ENCODE assay signal across 10 mouse cellular contexts in genomic region chr15:12367306-12368080, GRCm38 (mm10). TPM values are rescaled to one million over a fixed set of nuclear protein-coding genes. Genes with fewer than 3 reads are reported as not detected.
A peak's percentile ranks its signal among the peaks of the same experiment; 100 is the strongest.
DNase-seq lines count a peak whose midpoint lies in the region; ATAC-seq and TF ChIP-seq lines count a peak whose summit lies in the region.
"Had no signal": no experiment of that assay in that cellular context is flagged by ENCODE, and none has a peak within 500 bp of the region (broad histone marks: within the 10 kb centered on the region; RNA-seq: fewer than 3 reads in every experiment).

No protein-coding gene starts in this region.

- no peaks in the 10 kb centered on the region for H3K27me3 ChIP-seq in heart, embryonic 14.5 days (ENCODE audit: control insufficient read depth, insufficient read depth, low read length)
- H3K27me3 ChIP-seq in liver, embryonic 14.5 days (ENCODE audit: control insufficient read depth, insufficient read depth, low read length): no peaks in the 10 kb centered on the region
- peaks cover 7% of the 10 kb centered on the region; the same call in 1 of the 2 replicates for H3K27me3 ChIP-seq in forebrain, embryonic 12.5 days

- peak; percentile 80 for TF ChIP-seq EP300 in liver, embryonic 14.5 days (IDR thresholded peaks at IDR 0.05; ENCODE audit: low read depth)

- 0 out of 2 replicates have a peak overlapping the region, but pooled peaks have one; percentile 11 for H3K9ac ChIP-seq in heart, embryonic 14.5 days (ENCODE audit: low read length)
- peak overlapping the region; percentile 38 for H3K9ac ChIP-seq in liver, embryonic 14.5 days (replicated peaks)
- no peak overlapping the region for H3K9ac ChIP-seq in forebrain, embryonic 12.5 days
- H3K9ac ChIP-seq: midbrain, embryonic 15.5 days had no signal

- peak overlapping the region; percentile 37 for H3K4me2 ChIP-seq in heart, embryonic 14.5 days (ENCODE audit: low read length)
- H3K4me2 ChIP-seq in liver, embryonic 14.5 days (ENCODE audit: low read depth): peak overlapping the region; percentile 61
- H3K4me2 ChIP-seq in forebrain, embryonic 12.5 days: no peak overlapping the region
- H3K4me2 ChIP-seq: midbrain, embryonic 15.5 days had no signal

- H3K4me3 ChIP-seq in layer of hippocampus, adult 2 months: no peak overlapping the region
- no peak overlapping the region for H3K4me3 ChIP-seq in heart, embryonic 14.5 days (ENCODE audit: control insufficient read depth in 1 of 2, insufficient read depth in 1 of 2, low read depth in 1 of 2, low read length in 2 of 2)
- peak overlapping the region; percentile 20 to 28; a peak in 3 of 4 replicates for H3K4me3 ChIP-seq in liver, embryonic 14.5 days (ENCODE audit: insufficient read depth in 1 of 2, low read depth in 2 of 2, low read length in 2 of 2)
- no peak overlapping the region for H3K4me3 ChIP-seq in left cerebral cortex, adult 2 months
- H3K4me3 ChIP-seq in forebrain, embryonic 12.5 days (replicated peaks): no peak overlapping the region
- H3K4me3 ChIP-seq: midbrain, embryonic 15.5 days had no signal

- ATAC-seq in heart, embryonic 14.5 days (ENCODE audit: insufficient number of reproducible peaks, insufficient read depth, low FRiP score, low read depth): peak; percentile 81
- peak; percentile 90 for ATAC-seq in liver, embryonic 14.5 days (ENCODE audit: insufficient read depth)
- no peak for ATAC-seq in forebrain, embryonic 12.5 days (ENCODE audit: low FRiP score)
- ATAC-seq: forebrain, embryonic 16.5 days; midbrain, embryonic 15.5 days had no signal

- H3K4me1 ChIP-seq in heart, embryonic 14.5 days (ENCODE audit: control insufficient read depth in 2 of 2, insufficient read depth in 2 of 2, low read length in 2 of 2): peaks cover 15 to 16% of the 10 kb centered on the region in 2 experiments
- H3K4me1 ChIP-seq in liver, embryonic 14.5 days (replicated peaks; ENCODE audit: control insufficient read depth in 2 of 2, insufficient read depth in 2 of 2, low read length in 1 of 2): peaks cover 20 to 29% of the 10 kb centered on the region in 2 experiments
- peaks cover 25% of the 10 kb centered on the region for H3K4me1 ChIP-seq in forebrain, embryonic 12.5 days

- 11% methylated on average over 13 of the region's 13 CpGs for WGBS in heart, embryonic 14.5 days
- 11% methylated on average over 13 of the region's 13 CpGs for WGBS in liver, embryonic 14.5 days (ENCODE audit: insufficient replicate concordance)
- 55% methylated on average over 13 of the region's 13 CpGs for WGBS in forebrain, embryonic 12.5 days

- peaks cover 7% of the 10 kb centered on the region for H3K36me3 ChIP-seq in heart, embryonic 14.5 days (ENCODE audit: control insufficient read depth, insufficient read depth, low read length)
- no peaks in the 10 kb centered on the region for H3K36me3 ChIP-seq in liver, embryonic 14.5 days (replicated peaks; ENCODE audit: control insufficient read depth, insufficient read depth, low read depth)
- H3K36me3 ChIP-seq in forebrain, embryonic 12.5 days (replicated peaks): no peaks in the 10 kb centered on the region
- H3K36me3 ChIP-seq: midbrain, embryonic 15.5 days had no signal

- H3K27ac ChIP-seq in layer of hippocampus, adult 2 months: peak overlapping the region; percentile 93; the same call in 1 of the 2 replicates
- H3K27ac ChIP-seq in heart, embryonic 14.5 days (replicated peaks in 1 of 2; ENCODE audit: control insufficient read depth in 1 of 2, insufficient read depth in 1 of 2, low read depth in 2 of 2, low read length in 2 of 2): peak overlapping the region; percentile 41 to 77
- H3K27ac ChIP-seq in liver, embryonic 14.5 days: peak overlapping the region; percentile 49
- H3K27ac ChIP-seq in left cerebral cortex, adult 2 months: no peak overlapping the region
- H3K27ac ChIP-seq in forebrain, embryonic 12.5 days: no peak overlapping the region

- H3K9me3 ChIP-seq in heart, embryonic 14.5 days (ENCODE audit: control insufficient read depth, low read length): no peaks in the 10 kb centered on the region
- no peaks in the 10 kb centered on the region for H3K9me3 ChIP-seq in liver, embryonic 14.5 days (ENCODE audit: control insufficient read depth, low read length)
- H3K9me3 ChIP-seq in forebrain, embryonic 12.5 days: no peaks in the 10 kb centered on the region
- H3K9me3 ChIP-seq: midbrain, embryonic 15.5 days had no signal

- intact Hi-C loops in left cerebral cortex, adult 2 months (cut with DNase I): loop anchor here (10.0 kb wide), 2 partner anchors 367 to 393 kb away; partner anchors contain the start of gene Pdzd2

- no peak for TF ChIP-seq CTCF in layer of hippocampus, adult 2 months (conservative IDR thresholded peaks at IDR 0.05)
- TF ChIP-seq CTCF in liver, embryonic 14.5 days (IDR thresholded peaks at IDR 0.05; ENCODE audit: low read depth): 0 out of 2 replicates have a peak, but pooled peaks have one; percentile 6
- TF ChIP-seq CTCF in left cerebral cortex, adult 2 months (IDR thresholded peaks at IDR 0.05): no peak

- no peak for DNase-seq in layer of hippocampus, adult 2 months (ENCODE audit: low spot score in 2 of 2)
- DNase-seq in layer of hippocampus, adult 8-10 months (ENCODE audit: low spot score in 2 of 2): no peak
- peak; percentile 60 to 80 (median 72) for DNase-seq in liver, embryonic 14.5 days (ENCODE audit: low read depth in 3 of 3, low spot score in 3 of 3)
- DNase-seq in testis, postnatal 10 days (ENCODE audit: low spot score): peak; percentile 52
- no peak for DNase-seq in left cerebral cortex, adult 2 months (ENCODE audit: extremely low spot score in 1 of 2, low spot score in 2 of 2)
- no peak for DNase-seq in cerebellum, postnatal 4 days (ENCODE audit: low spot score in 2 of 2)

RNA-seq across cellular contexts. Expression of gene 1810049J17Rik, which starts 45.8 kb away (rescaled TPM):
- total RNA-seq in layer of hippocampus, adult 2 months (2021): 1 to 10 TPM in 1 of 2 experiments, under 1 TPM in 1; 0.95 to 1.2 TPM
- 1 to 10 TPM in 1 of 4 experiments, not detected in 3; 1.6 TPM for total RNA-seq in layer of hippocampus, adult 8-10 months (2022)
- polyA plus RNA-seq in heart, embryonic 14.5 days (2014; fragmentation: Nextera tagmentation; extraction: Ambion mirVana): 0.54 TPM in 1 of 2 replicates, not detected in the other
- not detected in 2 replicates for polyA plus RNA-seq in liver, embryonic 14.5 days (2012; rRNA removed)
- polyA plus RNA-seq in liver, embryonic 14.5 days (2014; fragmentation: Nextera tagmentation; extraction: Ambion mirVana): 2.3 and 3.1 TPM in 2 replicates
- total RNA-seq in left cerebral cortex, adult 2 months (2021): 1 to 10 TPM; 1.2 to 2.6 TPM
- polyA plus RNA-seq in forebrain, embryonic 12.5 days (2016; fragmentation: Nextera tagmentation; extraction: Ambion mirVana): 1.1 TPM in 1 of 2 replicates, not detected in the other
- polyA plus RNA-seq: forebrain, embryonic 16.5 days had no signal

RNA-seq across cellular contexts. Expression of gene Golph3, which starts 46.2 kb away (rescaled TPM):
- total RNA-seq in layer of hippocampus, adult 2 months (2021): 10 to 100 TPM; 91.3 to 94.5 TPM
- total RNA-seq in layer of hippocampus, adult 8-10 months (2022): 10 to 100 TPM; 80.3 to 88.4 (median 83.4) TPM
- polyA plus RNA-seq in heart, embryonic 14.5 days (2014; fragmentation: Nextera tagmentation; extraction: Ambion mirVana): 85.4 and 87.7 TPM in 2 replicates
- 33.8 and 35.2 TPM in 2 replicates for polyA plus RNA-seq in liver, embryonic 14.5 days (2012; rRNA removed)
- 58.4 and 60.9 TPM in 2 replicates for polyA plus RNA-seq in liver, embryonic 14.5 days (2014; fragmentation: Nextera tagmentation; extraction: Ambion mirVana)
- total RNA-seq in left cerebral cortex, adult 2 months (2021): 100 to 1,000 TPM; 103 to 108 TPM
- 85.3 and 88.5 TPM in 2 replicates for polyA plus RNA-seq in forebrain, embryonic 12.5 days (2016; fragmentation: Nextera tagmentation; extraction: Ambion mirVana)

Comparison
In these comparisons a context has a peak if more than half of its experiments do, and no peak if none do; other contexts are left out.
1. DNase-seq: peak in liver, embryonic 14.5 days (3 of 3) and testis, postnatal 10 days (single experiment); none in layer of hippocampus, adult 2 months (0 of 2), layer of hippocampus, adult 8-10 months (0 of 2), left cerebral cortex, adult 2 months (0 of 2) and cerebellum, postnatal 4 days (0 of 2).
2. H3K27ac ChIP-seq: peak in layer of hippocampus, adult 2 months (single experiment), heart, embryonic 14.5 days (2 of 2) and liver, embryonic 14.5 days (single experiment); none in left cerebral cortex, adult 2 months (single experiment) and forebrain, embryonic 12.5 days (single experiment).
3. H3K4me3 ChIP-seq: peak in liver, embryonic 14.5 days (2 of 2); none in layer of hippocampus, adult 2 months (single experiment), heart, embryonic 14.5 days (0 of 2), left cerebral cortex, adult 2 months (single experiment) and forebrain, embryonic 12.5 days (single experiment).